Mouse (Mus musculus) embryonic fibroblast, embryonic 13.5 days (primary cell): Measurements from ENCODE around the gene Cpne5.

Source experiments
- CTCF ChIP-seq: IDR thresholded peaks from 2 replicates; pipeline ENCODE4 v1.5.1; 2011; ENCODE audit warnings: mild to moderate bottlenecking, control low read depth, low read length, moderate library complexity, borderline replicate concordance; ENCODE audit not compliant: insufficient read depth
- POLR2A ChIP-seq: IDR thresholded peaks from 2 replicates; pipeline ENCODE4 v1.6.1; 2011; ENCODE audit warnings: low read depth, mild to moderate bottlenecking, control low read depth, low read length, moderate library complexity

DNA sequence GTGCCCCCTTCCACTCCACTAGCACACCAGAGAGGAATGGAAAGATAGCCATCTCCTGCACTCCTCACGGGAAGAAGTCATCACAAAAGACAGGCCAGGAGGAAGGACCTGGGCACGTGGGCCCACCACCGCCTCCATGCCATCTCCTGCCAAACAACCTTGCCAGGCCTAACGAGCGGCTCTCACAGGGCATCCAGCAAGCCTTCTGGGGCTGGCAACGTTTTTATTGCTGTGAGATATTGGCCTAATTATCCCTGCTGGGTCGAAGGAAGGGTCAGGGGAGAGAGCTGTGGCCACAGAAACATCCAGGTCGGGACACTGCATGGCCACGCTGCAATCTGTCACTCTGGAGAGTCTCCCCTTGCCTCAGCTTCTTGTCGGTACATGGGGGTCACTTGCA is 6.9 kb downstream of the Cpne5 start:
- TF ChIP-seq POLR2A (no peak), CTCF (no peak)
